Mouse (Mus musculus) lung, embryonic 15.5 days (tissue): ENCODE measurements around the gene Iqce. TPM values are rescaled to one million over a fixed set of nuclear protein-coding genes. Genes with fewer than 3 reads are reported as not detected.
"Not testable (repeated sequence)": the region's sequence is repeated elsewhere in the genome, so short reads cannot be mapped to it uniquely, and the experiment has no call there.

Experiments used
- ATAC-seq: fragments of 200-750 bp; cut with Nextera tagmentation; 2 replicates; pipeline ENCODE4 v1.8.0; 2017; ENCODE audit warnings: moderate number of reproducible peaks, borderline replicate concordance; ENCODE audit not compliant: low FRiP score, low TSS enrichment; ENCODE audit errors: extremely low read depth
- H3K27ac ChIP-seq: fragments of 300-500 bp; sonication (generic); 2 replicates; pipeline ENCODE4 v1.5.1; 2015; ENCODE audit warnings: moderate library complexity, mild to moderate bottlenecking, inconsistent platforms
- H3K27me3 ChIP-seq: fragments of 300-500 bp; sonication (generic); 2 replicates; pipeline ENCODE4 v1.6.1; 2015; ENCODE audit warnings: inconsistent platforms
- H3K36me3 ChIP-seq: fragments of 300-500 bp; sonication (generic); 2 replicates; pipeline ENCODE4 v1.6.1; 2015; ENCODE audit warnings: inconsistent platforms
- H3K4me1 ChIP-seq: fragments of 300-500 bp; sonication (generic); 2 replicates; pipeline ENCODE4 v1.6.1; 2015; ENCODE audit warnings: inconsistent platforms
- H3K4me2 ChIP-seq: fragments of 300-500 bp; sonication (generic); 2 replicates; pipeline ENCODE4 v1.6.1; 2015; ENCODE audit warnings: inconsistent platforms, mild to moderate bottlenecking, moderate library complexity
- H3K4me3 ChIP-seq: fragments of 300-500 bp; sonication (generic); 2 replicates; pipeline ENCODE4 v1.5.1; 2015; ENCODE audit warnings: mild to moderate bottlenecking, inconsistent platforms
- H3K9ac ChIP-seq: fragments of 300-500 bp; sonication (generic); 2 replicates; pipeline ENCODE4 v1.6.1; 2015; ENCODE audit warnings: inconsistent platforms
- H3K9me3 ChIP-seq: fragments of 300-500 bp; sonication (generic); 2 replicates; pipeline ENCODE4 v1.6.1; 2016; ENCODE audit warnings: inconsistent platforms
- WGBS: fragments of 180-500 bp; shearing (Covaris S2); methylation state at CpG from one replicate; pipeline ENCODE4 v1.1.7; 2015; 5-methylcytosine and 5-hydroxymethylcytosine counted together
- polyA plus RNA-seq: library from polyadenylated mRNA; unstranded; fragments of >200 nt; fragmentation: Nextera tagmentation; extraction: Ambion mirVana; gene quantifications from 2 replicates; pipeline ENCODE4 v1.2.1, GENCODE M21; 2015

Gene Iqce
- polyA plus RNA-seq, 1 experiment from 2014 or later: 21.9 TPM

DNA sequence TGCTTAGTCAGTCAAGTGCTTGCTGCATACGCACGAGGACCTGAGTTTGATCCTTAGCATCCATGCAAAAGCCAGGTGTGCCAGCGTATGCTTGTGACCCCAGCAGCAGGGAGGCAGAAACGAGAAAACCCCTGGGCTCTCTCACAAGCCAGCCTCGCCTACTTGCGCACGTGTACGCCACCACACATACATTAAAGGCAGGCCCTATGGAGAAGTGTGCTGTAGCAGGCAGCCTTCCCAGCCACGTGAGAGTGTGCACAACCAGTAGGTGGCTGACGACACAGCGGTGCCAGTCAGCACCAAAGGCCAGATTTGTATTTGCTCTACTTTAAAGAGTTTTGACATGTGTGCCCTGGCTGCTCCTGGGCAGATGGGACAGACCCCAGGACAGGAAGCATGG lies 26.5 kb downstream of the Iqce start:
- H3K36me3 ChIP-seq: peaks cover 18% of the 10 kb centered on the region
- ATAC-seq: no peak

DNA sequence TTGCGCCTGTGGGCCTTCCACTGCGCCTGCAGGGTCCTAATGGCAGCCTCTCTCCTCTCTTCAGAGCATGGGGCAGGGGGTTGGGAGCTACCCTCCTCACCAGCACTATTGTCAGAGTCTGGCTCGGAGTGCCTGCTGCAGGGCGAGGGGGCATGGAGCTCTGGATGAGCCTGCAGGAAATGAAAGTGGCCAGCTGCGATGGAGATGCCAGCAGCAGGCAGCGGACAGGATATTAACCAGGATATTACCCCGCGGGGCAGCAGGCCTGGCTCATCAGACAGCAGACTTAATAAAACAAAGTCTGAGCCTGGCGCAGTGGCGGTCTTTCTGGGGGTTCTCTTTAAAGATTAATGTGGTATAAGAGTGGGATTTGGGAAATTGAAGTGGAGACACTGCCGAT lies 27.1 kb downstream of the Iqce start:
- peaks cover 18% of the 10 kb centered on the region for H3K36me3 ChIP-seq
- H3K4me1 ChIP-seq: no peaks in the 10 kb centered on the region
- WGBS: 72% methylated on average over 11 of the region's 11 CpGs
- no peak overlapping the region for H3K4me3 ChIP-seq
- H3K4me2 ChIP-seq: no peak overlapping the region
- H3K27ac ChIP-seq: no peak overlapping the region
- no peaks in the 10 kb centered on the region for H3K9me3 ChIP-seq
- no peak overlapping the region for H3K9ac ChIP-seq
- no peaks in the 10 kb centered on the region for H3K27me3 ChIP-seq
- no peak for ATAC-seq

More for the DNA sequence above, 26.5 kb downstream of the Iqce start:
- Histone ChIP-seq H3K9me3 (no peaks in the 10 kb centered on the region), H3K27ac (no peak overlapping the region), H3K4me2 (no peak overlapping the region), H3K9ac (no peak overlapping the region), H3K4me3 (no peak overlapping the region), H3K4me1 (no peaks in the 10 kb centered on the region), H3K27me3 (no peaks in the 10 kb centered on the region)
- 82% methylated on average over 11 of the region's 11 CpGs for WGBS

DNA sequence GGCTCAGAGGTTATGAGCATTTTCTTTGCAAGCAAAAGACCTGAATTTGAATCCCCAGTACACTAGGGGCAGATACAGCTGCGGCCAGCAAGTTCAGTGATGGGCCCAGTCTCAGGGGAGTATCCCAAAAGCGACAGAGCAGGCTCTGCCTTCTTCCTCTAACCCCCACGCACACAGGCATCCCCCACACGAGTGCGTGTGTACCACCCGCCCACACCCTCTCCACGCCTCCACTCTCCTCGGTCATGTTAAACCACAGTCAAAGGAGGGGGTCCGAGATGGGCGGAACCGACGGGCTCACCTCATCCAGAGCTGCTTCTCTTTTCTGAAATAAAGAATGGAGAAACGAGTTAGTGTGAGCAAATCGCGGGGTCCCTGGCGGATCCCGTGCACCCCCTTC lies 28.1 kb downstream of the Iqce start:
- H3K4me3 ChIP-seq: no peak overlapping the region
- no peak overlapping the region for H3K4me2 ChIP-seq
- no peak overlapping the region for H3K9ac ChIP-seq
- WGBS: 86% methylated on average over 17 of the region's 17 CpGs
- H3K27me3 ChIP-seq: no peaks in the 10 kb centered on the region
- peaks cover 23% of the 10 kb centered on the region for H3K36me3 ChIP-seq
- no peak overlapping the region for H3K27ac ChIP-seq
- no peaks in the 10 kb centered on the region for H3K4me1 ChIP-seq
- no peak for ATAC-seq
- H3K9me3 ChIP-seq: no peaks in the 10 kb centered on the region; the same call in 1 of the 2 replicates

DNA sequence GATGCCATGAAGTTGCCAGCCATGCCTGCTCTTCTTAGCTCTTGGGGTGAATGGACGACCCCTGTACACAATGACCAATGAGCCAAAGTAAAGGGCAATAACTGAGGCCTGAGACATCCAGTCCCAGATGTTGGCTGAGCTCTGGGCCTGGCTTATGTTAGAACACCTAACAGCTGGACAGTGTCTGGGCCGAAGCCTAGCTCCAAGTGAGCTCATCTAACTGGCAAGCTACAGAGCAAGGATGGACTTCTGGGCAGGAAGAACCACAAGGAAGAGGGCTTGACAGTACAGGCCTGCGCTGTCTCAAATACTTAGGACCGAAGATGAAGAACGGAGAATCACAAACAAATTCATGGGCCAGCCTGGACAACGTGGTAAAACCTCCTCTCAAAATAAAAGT lies 29.6 kb downstream of the Iqce start:
- H3K9me3 ChIP-seq, H3K27ac ChIP-seq, H3K4me2 ChIP-seq, H3K4me3 ChIP-seq, H3K9ac ChIP-seq, H3K27me3 ChIP-seq, H3K4me1 ChIP-seq: not testable (repeated sequence)
- peaks cover 25% of the 10 kb centered on the region for H3K36me3 ChIP-seq
- WGBS: 79% methylated on average over 6 of the region's 6 CpGs
- ATAC-seq: 0 out of 2 replicates have a peak, but pooled peaks have one; percentile 24

DNA sequence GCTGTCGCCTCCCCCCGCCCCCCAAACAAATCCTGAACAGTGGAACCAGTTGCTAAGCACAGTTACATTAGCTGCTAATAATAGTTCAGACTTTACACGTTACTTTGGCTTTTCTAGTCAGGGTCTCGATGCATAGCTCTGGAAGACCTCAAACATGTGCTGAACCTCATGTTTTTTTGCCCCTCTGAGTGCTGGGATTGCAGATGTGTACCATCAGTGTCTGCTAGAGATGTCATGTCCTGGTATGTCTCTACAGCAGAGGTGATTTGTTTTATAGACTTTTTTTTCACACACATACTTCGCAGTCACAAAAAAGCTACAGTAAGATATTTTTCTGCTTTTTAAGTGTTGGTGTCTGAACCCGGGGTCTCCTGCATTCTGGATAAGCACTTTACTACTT lies 30.1 kb downstream of the Iqce start:
- 67% methylated on average over 6 of the region's 6 CpGs for WGBS
- H3K27ac ChIP-seq: no peak overlapping the region
- H3K9me3 ChIP-seq: no peaks in the 10 kb centered on the region; the same call in 1 of the 2 replicates
- no peak overlapping the region for H3K4me3 ChIP-seq
- H3K36me3 ChIP-seq: peaks cover 21% of the 10 kb centered on the region
- no peak overlapping the region for H3K9ac ChIP-seq
- no peaks in the 10 kb centered on the region for H3K4me1 ChIP-seq
- H3K4me2 ChIP-seq: no peak overlapping the region
- no peak for ATAC-seq
- H3K27me3 ChIP-seq: no peaks in the 10 kb centered on the region

DNA sequence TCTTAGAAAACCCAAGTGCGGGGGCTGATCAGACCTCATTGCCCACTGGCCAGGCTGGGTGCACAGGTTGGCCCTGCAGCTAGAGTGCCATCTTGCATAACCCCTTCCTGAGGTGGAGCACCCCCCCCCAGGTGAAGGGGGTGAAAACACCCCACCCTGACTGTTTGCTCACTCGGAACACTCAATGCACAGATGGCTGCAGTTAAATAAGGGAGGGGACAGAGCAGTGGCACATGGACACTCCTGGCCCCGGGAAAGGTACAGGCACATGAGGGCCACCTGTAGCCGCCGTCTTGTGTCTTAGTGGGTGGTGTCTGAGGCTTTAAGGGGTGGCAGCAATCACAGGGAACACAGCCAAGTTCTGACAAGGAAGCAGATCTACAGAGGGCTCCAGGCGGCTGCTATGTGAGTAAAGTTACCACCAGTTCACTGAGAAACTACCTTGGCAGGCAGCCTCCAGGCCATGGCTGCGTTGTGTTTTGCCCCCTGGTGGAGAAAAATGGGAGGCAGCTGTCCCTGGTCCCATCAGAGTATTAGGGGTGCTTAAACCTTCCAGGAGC lies 38.5 kb downstream of the Iqce start:
- peak; percentile 60 for ATAC-seq
- Histone ChIP-seq H3K9me3 (no peaks in the 10 kb centered on the region; the same call in 1 of the 2 replicates), H3K4me3 (no peak overlapping the region), H3K27ac (peak overlapping the region; percentile 29; the same call in 1 of the 2 replicates), H3K36me3 (peaks cover 2% of the 10 kb centered on the region), H3K9ac (no peak overlapping the region), H3K27me3 (peaks cover 10% of the 10 kb centered on the region; the same call in 1 of the 2 replicates), H3K4me1 (peaks cover 18% of the 10 kb centered on the region), H3K4me2 (no peak overlapping the region)
- 38% methylated on average over 7 of the region's 7 CpGs for WGBS

DNA sequence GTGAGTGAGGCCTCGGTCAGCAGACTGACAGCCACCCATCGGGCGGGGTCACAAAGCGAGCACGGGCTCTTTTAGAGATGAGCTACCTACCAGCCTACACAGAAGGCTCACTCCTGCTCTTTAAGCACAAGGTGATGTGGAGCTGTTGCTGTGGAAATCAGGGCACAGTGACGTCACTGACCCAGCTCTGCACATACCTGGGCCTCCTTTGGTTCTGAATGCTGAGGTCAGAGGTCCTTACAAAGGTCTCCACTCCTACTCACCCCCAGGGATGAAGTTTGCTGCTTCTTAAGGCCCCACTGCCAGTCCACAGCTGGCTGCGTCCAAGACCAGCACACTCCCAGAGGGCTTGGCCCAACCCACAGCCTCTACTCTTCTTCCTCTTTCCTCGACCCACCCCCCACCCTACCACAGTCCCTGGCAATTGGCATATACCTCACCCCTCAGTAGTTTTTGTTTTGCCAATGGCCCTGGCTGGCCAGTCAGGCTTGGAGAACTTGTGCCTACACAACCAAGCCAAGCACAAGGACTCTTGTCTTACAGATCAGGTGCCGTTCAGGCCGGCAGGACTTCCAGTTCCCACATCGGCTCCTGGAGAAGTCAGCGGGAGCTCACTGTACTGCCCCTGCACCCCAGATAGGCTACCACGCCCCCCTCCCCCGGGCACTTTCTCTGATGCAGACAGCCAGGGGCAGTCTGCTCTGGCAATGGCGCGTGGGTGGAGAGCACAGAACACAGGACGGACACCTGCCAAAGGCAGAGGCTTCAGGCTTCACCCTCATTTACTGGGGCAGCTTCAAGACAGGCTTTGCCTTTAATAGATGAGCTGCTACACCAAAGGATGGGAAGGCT lies 39.2 kb downstream of the Iqce start:
- H3K4me3 ChIP-seq: no peak overlapping the region
- H3K9me3 ChIP-seq: no peaks in the 10 kb centered on the region
- H3K4me1 ChIP-seq: peaks cover 18% of the 10 kb centered on the region
- ATAC-seq: no peak
- no peaks in the 10 kb centered on the region for H3K36me3 ChIP-seq
- WGBS: 58% methylated on average over 17 of the region's 17 CpGs
- peaks cover 10% of the 10 kb centered on the region; the same call in 1 of the 2 replicates for H3K27me3 ChIP-seq
- H3K4me2 ChIP-seq: no peak overlapping the region
- H3K9ac ChIP-seq: no peak overlapping the region
- 0 out of 2 replicates have a peak overlapping the region, but pooled peaks have one; percentile 24 for H3K27ac ChIP-seq

DNA sequence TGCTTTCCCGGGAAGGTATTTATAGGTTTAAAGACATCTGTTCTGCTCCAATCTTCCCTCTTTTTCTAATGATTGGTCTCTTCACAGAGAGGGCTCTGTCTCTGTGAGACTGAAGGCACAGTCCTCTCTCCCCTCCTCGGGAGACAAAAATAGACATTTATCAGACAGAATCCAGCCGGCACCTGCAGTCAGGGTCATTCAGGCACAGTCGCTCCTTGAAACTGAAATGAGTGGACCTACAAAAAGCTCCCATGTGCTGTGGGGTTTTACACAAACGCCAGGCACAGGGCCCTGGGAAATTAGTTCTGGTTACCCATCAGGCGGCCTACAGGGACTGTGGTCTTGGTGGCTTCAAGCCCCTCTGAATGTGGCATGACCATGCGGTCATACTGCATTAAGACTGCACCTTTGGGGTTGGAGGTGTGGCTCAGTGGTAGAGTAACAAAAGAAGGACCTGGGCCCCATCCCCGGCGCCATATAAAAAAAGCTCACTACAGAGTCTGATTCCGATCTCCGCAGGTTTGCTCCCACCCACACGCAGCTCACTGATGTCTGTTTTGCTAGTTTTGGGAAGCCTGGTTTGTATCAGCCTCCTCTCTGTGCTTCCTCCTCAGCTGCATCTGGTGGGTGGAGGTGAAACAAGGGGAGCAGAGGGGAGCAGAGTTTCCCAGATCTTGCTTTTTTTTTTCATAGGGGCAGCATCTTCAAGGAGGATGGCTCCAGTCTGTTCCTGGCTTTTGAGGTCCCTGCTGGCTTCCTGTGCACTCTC lies 40.1 kb downstream of the Iqce start:
- peaks cover 10% of the 10 kb centered on the region; the same call in 1 of the 2 replicates for H3K27me3 ChIP-seq
- no peak for ATAC-seq
- H3K4me3 ChIP-seq: no peak overlapping the region
- no peak overlapping the region for H3K4me2 ChIP-seq
- H3K36me3 ChIP-seq: no peaks in the 10 kb centered on the region
- H3K9ac ChIP-seq: no peak overlapping the region
- no peak overlapping the region for H3K27ac ChIP-seq
- no peaks in the 10 kb centered on the region for H3K9me3 ChIP-seq
- WGBS: 62% methylated on average over 12 of the region's 12 CpGs
- H3K4me1 ChIP-seq: peaks cover 18% of the 10 kb centered on the region

DNA sequence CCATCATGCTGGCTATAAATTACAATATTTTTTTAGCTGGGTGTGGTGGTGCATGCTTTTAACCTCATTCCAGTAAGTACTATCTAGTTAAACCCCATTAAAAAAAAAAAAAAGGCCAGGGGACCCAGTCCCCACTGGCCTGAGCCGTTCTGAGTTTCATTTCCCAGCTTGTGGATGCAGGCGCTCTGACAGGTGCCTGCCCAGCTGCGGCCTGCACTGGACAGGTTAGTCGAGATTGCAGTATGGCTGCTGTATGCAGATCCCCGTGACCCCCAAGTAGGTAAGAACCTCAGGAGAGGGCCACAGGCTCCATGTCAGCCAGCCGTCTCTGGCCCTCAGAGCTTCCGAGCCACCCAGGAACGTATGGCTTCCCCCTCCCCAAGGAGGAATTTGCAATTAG lies 40.8 kb downstream of the Iqce start:
- Histone ChIP-seq H3K9ac (no peak overlapping the region), H3K27ac (no peak overlapping the region)

DNA sequence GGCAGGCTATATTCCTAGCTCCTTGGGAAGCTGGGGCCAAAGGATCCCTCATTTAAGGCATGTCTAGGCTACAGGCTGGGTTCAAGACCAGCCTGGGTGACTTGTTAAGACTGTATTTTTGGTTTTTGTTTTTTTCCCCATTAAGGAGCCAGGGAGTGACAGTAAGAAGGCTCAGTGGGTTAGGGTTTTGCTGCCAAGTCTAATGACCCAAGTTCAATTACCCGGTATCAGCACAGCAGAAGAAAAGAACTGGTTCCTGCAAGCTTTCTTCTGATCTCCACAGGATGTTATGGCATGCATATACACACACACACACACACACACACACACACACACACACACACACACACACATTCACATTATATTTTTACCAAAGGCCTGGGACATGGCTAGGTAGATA lies 41.8 kb downstream of the Iqce start:
- Histone ChIP-seq H3K36me3 (no peaks in the 10 kb centered on the region), H3K4me2 (no peak overlapping the region)
- no peak for ATAC-seq

More for the DNA sequence above, 40.8 kb downstream of the Iqce start:
- H3K4me3 ChIP-seq: no peak overlapping the region
- peaks cover 10% of the 10 kb centered on the region; the same call in 1 of the 2 replicates for H3K27me3 ChIP-seq
- ATAC-seq: no peak
- no peak overlapping the region for H3K4me2 ChIP-seq
- no peaks in the 10 kb centered on the region for H3K9me3 ChIP-seq
- WGBS: 57% methylated on average over 8 of the region's 8 CpGs
- peaks cover 18% of the 10 kb centered on the region for H3K4me1 ChIP-seq
- H3K36me3 ChIP-seq: no peaks in the 10 kb centered on the region

DNA sequence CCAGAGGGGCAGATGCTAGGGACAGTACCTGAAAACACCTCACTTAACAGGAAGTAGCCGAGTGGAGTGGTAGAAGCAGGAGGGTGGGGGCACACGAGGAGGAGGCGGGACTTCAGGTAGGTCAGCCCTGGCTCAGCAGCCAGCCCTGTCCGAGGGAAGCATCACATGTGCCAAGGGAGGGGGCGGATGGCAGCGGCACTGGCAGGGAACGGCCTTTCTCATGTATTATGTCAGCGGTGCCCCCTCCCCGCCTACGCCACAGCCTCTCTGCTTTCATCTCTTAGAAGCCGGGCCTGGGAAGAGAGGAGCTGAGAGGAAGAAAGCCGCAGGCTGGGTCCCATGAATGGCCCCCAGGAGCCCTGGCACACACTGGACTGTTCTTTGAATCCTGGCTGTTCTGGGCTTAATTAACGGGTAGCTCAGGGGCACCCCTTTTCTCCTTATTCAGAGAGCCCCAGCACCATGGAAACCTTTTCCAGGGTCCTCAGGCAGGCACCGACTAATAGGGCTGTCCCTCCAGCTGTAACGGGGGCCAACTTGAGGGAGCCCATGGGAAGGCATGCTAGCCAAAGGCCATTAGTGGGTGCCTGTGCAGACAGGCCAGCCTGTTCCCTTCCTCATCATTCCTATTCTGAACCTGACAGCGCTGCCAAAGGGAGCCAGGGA lies 42.4 kb downstream of the Iqce start:
- Histone ChIP-seq H3K4me1 (peaks cover 18% of the 10 kb centered on the region), H3K4me2 (no peak overlapping the region), H3K36me3 (no peaks in the 10 kb centered on the region), H3K4me3 (no peak overlapping the region), H3K27ac (no peak overlapping the region), H3K9ac (no peak overlapping the region), H3K9me3 (no peaks in the 10 kb centered on the region), H3K27me3 (peaks cover 10% of the 10 kb centered on the region; the same call in 1 of the 2 replicates)
- ATAC-seq: no peak
- WGBS: 40% methylated on average over 16 of the region's 16 CpGs

More for the DNA sequence above, 41.8 kb downstream of the Iqce start:
- Histone ChIP-seq H3K27ac (no peak overlapping the region), H3K9me3 (no peaks in the 10 kb centered on the region), H3K4me1 (peaks cover 18% of the 10 kb centered on the region), H3K27me3 (peaks cover 10% of the 10 kb centered on the region; the same call in 1 of the 2 replicates), H3K9ac (no peak overlapping the region), H3K4me3 (no peak overlapping the region)
- 35% methylated on average over 1 of the region's 1 CpGs for WGBS
